Mouse (Mus musculus) hindbrain, postnatal 0 days (tissue): ENCODE measurements around the gene Hmga2. TPM values are rescaled to one million over a fixed set of nuclear protein-coding genes. Genes with fewer than 3 reads are reported as not detected.
A peak's percentile ranks its signal among the peaks of the same experiment; 100 is the strongest.

ENCODE experiments used
- ATAC-seq: fragments of 200-750 bp; cut with Nextera tagmentation; 2 replicates; pipeline ENCODE4 v1.8.0; 2017; ENCODE audit warnings: mild to moderate bottlenecking, moderate TSS enrichment, moderate library complexity
- DNase-seq: peaks from one replicate; pipeline ENCODE4 v3.0.0-alpha.2; 2015; ENCODE audit warnings: low spot score
- H3K27ac ChIP-seq: fragments of 300-500 bp; sonication (generic); 2 replicates; pipeline ENCODE4 v1.5.1; 2014; ENCODE audit warnings: mild to moderate bottlenecking
- H3K27me3 ChIP-seq: fragments of 300-500 bp; sonication (generic); 2 replicates; pipeline ENCODE4 v1.6.1; 2014; ENCODE audit warnings: low read length, mixed read lengths; ENCODE audit not compliant: insufficient read depth
- H3K36me3 ChIP-seq: fragments of 300-500 bp; sonication (generic); 2 replicates; pipeline ENCODE4 v1.6.1; 2014; ENCODE audit warnings: low read length, mixed read lengths; ENCODE audit not compliant: insufficient read depth
- H3K4me1 ChIP-seq: fragments of 300-500 bp; sonication (generic); 2 replicates; pipeline ENCODE4 v1.6.1; 2014; ENCODE audit warnings: antibody characterized with exemption, low read length, mixed read lengths; ENCODE audit not compliant: insufficient read depth
- H3K4me2 ChIP-seq: fragments of 300-500 bp; sonication (generic); 2 replicates; pipeline ENCODE4 v1.6.1; 2014; ENCODE audit warnings: low read depth, mild to moderate bottlenecking, low read length, moderate library complexity, mixed read lengths
- H3K4me3 ChIP-seq: fragments of 300-500 bp; sonication (generic); 2 replicates; pipeline ENCODE4 v1.5.1; 2014; ENCODE audit warnings: low read length
- H3K9ac ChIP-seq: fragments of 300-500 bp; sonication (generic); replicated peaks from 2 replicates; pipeline ENCODE4 v1.6.1; 2014; ENCODE audit warnings: mild to moderate bottlenecking, low read length, moderate library complexity, mixed read lengths
- H3K9me3 ChIP-seq: fragments of 300-500 bp; sonication (generic); 2 replicates; pipeline ENCODE4 v1.6.1; 2016; ENCODE audit warnings: low read length, mixed read lengths
- CTCF ChIP-seq: IDR thresholded peaks from 2 replicates; pipeline ENCODE4 v1.5.1; 2016; ENCODE audit warnings: antibody characterized with exemption, control low read depth, low read depth
- WGBS: fragments of 180-500 bp; shearing (Covaris S2); extraction: QIAGEN DNeasy Blood & Tissue Kit; methylation state at CpG from one replicate; pipeline ENCODE4 v1.1.7; 2014; 5-methylcytosine and 5-hydroxymethylcytosine counted together
- polyA plus RNA-seq: library from polyadenylated mRNA; unstranded; fragments of >200 nt; fragmentation: Nextera tagmentation; extraction: Ambion mirVana; gene quantifications from 2 replicates; pipeline ENCODE4 v1.2.1, GENCODE M21; 2015
- total RNA-seq: library from RNA; depleted of rRNA; stranded (reverse); fragments of >200 nt; gene quantifications from 2 replicates; pipeline ENCODE4 v1.2.3, GENCODE M21; 2014

Hmga2 gene
- total and polyA plus RNA-seq, 2 experiments from 2014 or later, result 0.98 to 1.2 TPM

GRCm38 (mm10) chr10:120423256-120423655 lies 53.0 kb downstream of the Hmga2 start:
- no peak for TF ChIP-seq CTCF
- no peak for DNase-seq
- H3K4me1 ChIP-seq, result peaks cover 10% of the 10 kb centered on the region; the same call in 1 of the 2 replicates

GRCm38 (mm10) chr10:120422820-120423219 lies 53.4 kb downstream of the Hmga2 start:
- DNase-seq, result peak; percentile 43
- no peaks in the 10 kb centered on the region for H3K36me3 ChIP-seq
- H3K9me3 ChIP-seq, result no peaks in the 10 kb centered on the region
- H3K27ac ChIP-seq, result no peak overlapping the region
- H3K4me1 ChIP-seq, result peaks cover 7% of the 10 kb centered on the region; the same call in 1 of the 2 replicates
- H3K4me2 ChIP-seq, result no peak overlapping the region
- H3K27me3 ChIP-seq, result no peaks in the 10 kb centered on the region
- WGBS, result 32% methylated on average over 4 of the region's 4 CpGs
- H3K9ac ChIP-seq, result no peak overlapping the region
- TF ChIP-seq CTCF, result no peak
- H3K4me3 ChIP-seq, result no peak overlapping the region
- 0 out of 2 replicates have a peak, but pooled peaks have one; percentile 16 for ATAC-seq

More at GRCm38 (mm10) chr10:120423256-120423655, 53.0 kb downstream of the Hmga2 start:
- H3K27ac ChIP-seq, result no peak overlapping the region
- H3K27me3 ChIP-seq, result no peaks in the 10 kb centered on the region
- no peaks in the 10 kb centered on the region for H3K9me3 ChIP-seq
- no peak overlapping the region for H3K4me3 ChIP-seq
- no peak for ATAC-seq
- H3K9ac ChIP-seq, result no peak overlapping the region
- no peaks in the 10 kb centered on the region for H3K36me3 ChIP-seq
- H3K4me2 ChIP-seq, result no peak overlapping the region
- 69% methylated on average over 7 of the region's 7 CpGs for WGBS

GRCm38 (mm10) chr10:120422050-120422449 lies 54.2 kb downstream of the Hmga2 start:
- TF ChIP-seq CTCF, result no peak
- Histone ChIP-seq H3K27ac (no peak overlapping the region), H3K4me1 (peaks cover 7% of the 10 kb centered on the region; the same call in 1 of the 2 replicates), H3K9me3 (no peaks in the 10 kb centered on the region), H3K4me3 (no peak overlapping the region), H3K36me3 (no peaks in the 10 kb centered on the region), H3K27me3 (no peaks in the 10 kb centered on the region), H3K4me2 (peak overlapping the region; percentile 34), H3K9ac (no peak overlapping the region)
- ATAC-seq (peak; percentile 94), DNase-seq (peak; percentile 92)
- 18% methylated on average over 10 of the region's 10 CpGs for WGBS

GRCm38 (mm10) chr10:120420971-120421629 lies 55.2 kb downstream of the Hmga2 start:
- Histone ChIP-seq H3K27me3 (no peaks in the 10 kb centered on the region), H3K9me3 (no peaks in the 10 kb centered on the region), H3K4me1 (peaks cover 7% of the 10 kb centered on the region; the same call in 1 of the 2 replicates), H3K9ac (no peak overlapping the region), H3K36me3 (no peaks in the 10 kb centered on the region), H3K4me2 (no peak overlapping the region), H3K4me3 (no peak overlapping the region), H3K27ac (no peak overlapping the region)
- no peak for ATAC-seq
- no peak for DNase-seq
- TF ChIP-seq CTCF, result no peak
- 84% methylated on average over 15 of the region's 15 CpGs for whole genome bisulfite sequencing

GRCm38 (mm10) chr10:120418738-120419523 lies 57.3 kb downstream of the Hmga2 start:
- no peak overlapping the region for H3K27ac ChIP-seq
- 68% methylated on average over 16 of the region's 16 CpGs for whole genome bisulfite sequencing
- no peak overlapping the region for H3K4me2 ChIP-seq
- peaks cover 7% of the 10 kb centered on the region; the same call in 1 of the 2 replicates for H3K4me1 ChIP-seq
- no peak overlapping the region for H3K9ac ChIP-seq
- ATAC-seq (no peak), DNase-seq (no peak)
- H3K9me3 ChIP-seq, result no peaks in the 10 kb centered on the region
- H3K4me3 ChIP-seq, result no peak overlapping the region
- no peaks in the 10 kb centered on the region for H3K27me3 ChIP-seq
- TF ChIP-seq CTCF, result no peak
- H3K36me3 ChIP-seq, result no peaks in the 10 kb centered on the region

GRCm38 (mm10) chr10:120418211-120418610 lies 58.1 kb downstream of the Hmga2 start:
- Histone ChIP-seq H3K9me3 (no peaks in the 10 kb centered on the region), H3K4me3 (no peak overlapping the region), H3K4me1 (peaks cover 3% of the 10 kb centered on the region; the same call in 1 of the 2 replicates), H3K27me3 (no peaks in the 10 kb centered on the region), H3K9ac (no peak overlapping the region), H3K36me3 (no peaks in the 10 kb centered on the region), H3K4me2 (no peak overlapping the region), H3K27ac (no peak overlapping the region)
- TF ChIP-seq CTCF, result no peak
- no peak for ATAC-seq
- DNase-seq, result no peak
- WGBS, result 66% methylated on average over 7 of the region's 7 CpGs
